Mouse (Mus musculus) thymus, adult 2 months (tissue): ENCODE data around the gene Cdk16. TPM values are rescaled to one million over a fixed set of nuclear protein-coding genes. Genes with fewer than 3 reads are reported as not detected.

Experiments
- DNase-seq: peaks from one replicate; pipeline ENCODE4 v3.0.0; 2021
- H3K27ac ChIP-seq: fragments of 200-500 bp; 2 replicates; pipeline ENCODE4 v1.5.1; 2012; ENCODE audit warnings: low read length, control low read depth; ENCODE audit not compliant: control insufficient read depth, insufficient read depth
- H3K27me3 ChIP-seq: fragments of 200-500 bp; 2 replicates; pipeline ENCODE4 v1.6.1; 2012; ENCODE audit warnings: mild to moderate bottlenecking, low read length, moderate library complexity, mixed read lengths; ENCODE audit not compliant: control insufficient read depth, insufficient read depth
- H3K36me3 ChIP-seq: fragments of 200-500 bp; 2 replicates; pipeline ENCODE4 v1.6.1; 2012; ENCODE audit warnings: mild to moderate bottlenecking, low read length, moderate library complexity; ENCODE audit not compliant: control insufficient read depth, insufficient read depth
- H3K4me1 ChIP-seq: fragments of 200-500 bp; replicated peaks from 2 replicates; pipeline ENCODE4 v1.6.1; 2012; ENCODE audit warnings: low read length; ENCODE audit not compliant: control insufficient read depth, insufficient read depth
- H3K4me3 ChIP-seq: fragments of 200-500 bp; 2 replicates; pipeline ENCODE4 v1.5.1; 2012; ENCODE audit warnings: mild to moderate bottlenecking, low read length, control low read depth, moderate library complexity; ENCODE audit not compliant: control insufficient read depth, insufficient read depth
- CTCF ChIP-seq: fragments of 200-500 bp; IDR thresholded peaks from 2 replicates; pipeline ENCODE4 v1.5.1; 2012; ENCODE audit warnings: mild to moderate bottlenecking, control low read depth, low read length, moderate library complexity, borderline replicate concordance; ENCODE audit not compliant: control insufficient read depth, poor library complexity, insufficient read depth; ENCODE audit errors: extremely low read depth
- POLR2A ChIP-seq: fragments of 200-500 bp; IDR thresholded peaks from 2 replicates; pipeline ENCODE4 v1.6.1; 2012; ENCODE audit warnings: mild to moderate bottlenecking, low read length, control low read depth, moderate library complexity; ENCODE audit not compliant: control insufficient read depth, poor library complexity, insufficient read depth; ENCODE audit errors: extremely low read depth
- WGBS: fragments of 180-500 bp; shearing (Covaris S2); methylation state at CpG from one replicate; pipeline ENCODE4 v1.1.7; 2018; 5-methylcytosine and 5-hydroxymethylcytosine counted together
- polyA plus RNA-seq: library from polyadenylated mRNA; depleted of rRNA; stranded (reverse); fragments of >200 nt; gene quantifications from 2 replicates; pipeline ENCODE4 v1.2.3, GENCODE M21; 2012; rRNA removed

Cdk16 gene
- polyA plus RNA-seq, result 200 and 211 TPM in 2 replicates

DNA sequence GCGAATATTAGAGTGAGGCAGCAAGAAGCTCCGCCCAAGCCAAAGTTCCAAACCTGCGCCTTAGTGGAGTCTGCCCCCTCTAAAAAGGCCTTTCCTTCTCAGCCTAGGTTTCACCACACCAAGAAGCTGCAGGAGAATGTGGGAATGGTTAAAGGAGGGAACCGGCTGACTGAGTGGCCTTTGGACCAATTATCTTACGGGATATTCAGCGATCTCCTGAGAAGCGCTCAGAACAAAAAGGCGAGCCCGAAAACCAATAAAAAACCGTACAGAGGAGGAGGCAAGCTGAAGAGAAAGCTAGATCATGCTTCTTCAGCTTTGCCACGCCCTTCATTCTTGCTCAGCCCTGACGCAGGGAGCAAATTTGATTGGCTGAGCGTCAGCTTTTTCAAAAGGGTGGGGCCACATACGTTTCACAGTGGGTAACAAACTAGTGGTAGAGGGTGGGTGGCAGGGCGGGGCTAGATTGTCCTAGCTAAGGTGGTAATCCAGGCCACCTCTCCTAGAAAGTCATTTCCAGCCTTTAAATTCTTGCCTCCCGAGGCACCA, at the start of gene Cdk16:
Gene Cdk16, plus strand, starts transcription at position 436 of the 549 bp plus-strand sequence.
- WGBS, result 0% methylated on average over 16 of the region's 16 CpGs
- Histone ChIP-seq H3K36me3 (no peaks in the 10 kb centered on the region), H3K4me1 (peaks cover 2% of the 10 kb centered on the region; the same call in 1 of the 2 replicates), H3K4me3 (peak within 1 kb of the TSS; percentile 61), H3K27me3 (no peaks in the 10 kb centered on the region), H3K27ac (peak within 1 kb of the TSS; percentile 78)
- DNase-seq, result peak; percentile 84
- TF ChIP-seq CTCF, result no peak
- no peak for TF ChIP-seq POLR2A

DNA sequence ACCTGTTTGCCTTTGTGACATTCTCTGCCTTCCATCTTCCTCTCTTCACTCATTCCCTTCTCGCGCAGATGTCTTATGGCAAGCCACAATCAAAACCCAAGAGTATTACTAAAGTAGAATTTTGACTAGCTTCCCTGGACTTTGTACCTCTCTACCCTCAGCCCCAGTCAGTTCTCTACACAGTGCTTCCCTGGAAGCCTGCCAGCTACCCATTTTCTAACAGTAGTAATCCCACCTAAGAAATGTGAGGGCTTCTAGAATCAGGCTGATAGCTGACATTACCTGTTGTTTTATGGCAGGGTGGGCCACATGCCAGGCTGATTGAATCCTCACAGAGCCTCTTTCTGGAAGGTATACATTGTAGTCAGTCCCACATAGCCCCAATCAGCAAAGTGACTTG, 49.6 kb upstream of the Cdk16 start:
- 95% methylated on average over 2 of the region's 2 CpGs for WGBS
- H3K4me1 ChIP-seq, result no peaks in the 10 kb centered on the region
- no peak for TF ChIP-seq POLR2A
- TF ChIP-seq CTCF, result no peak
- no peak overlapping the region for H3K27ac ChIP-seq
- H3K27me3 ChIP-seq, result no peaks in the 10 kb centered on the region
- no peak overlapping the region for H3K4me3 ChIP-seq
- no peak for DNase-seq
- H3K36me3 ChIP-seq, result peaks cover 56% of the 10 kb centered on the region

DNA sequence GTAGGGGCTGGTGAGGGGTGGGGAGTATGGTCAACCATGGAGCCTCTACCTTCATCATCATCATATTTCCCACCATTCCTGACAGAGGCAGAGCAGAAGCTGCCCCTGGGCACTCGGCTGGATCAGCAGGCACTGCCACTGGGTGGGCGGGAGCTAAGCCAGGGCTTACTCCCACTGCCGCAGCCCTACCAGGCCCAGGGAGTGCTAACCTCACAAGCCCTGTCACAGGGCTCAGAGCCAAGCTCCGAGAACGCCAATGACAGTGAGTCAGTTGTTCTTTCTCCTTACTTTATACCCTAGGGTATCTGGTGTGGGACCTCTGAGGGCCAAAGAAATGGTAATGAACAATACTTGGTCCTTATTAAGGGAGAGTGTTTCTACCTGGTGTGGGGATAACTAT, 43.0 kb upstream of the Cdk16 start:
- TF ChIP-seq POLR2A (no peak), CTCF (no peak)
- 100% methylated on average over 5 of the region's 5 CpGs for WGBS
- DNase-seq, result no peak

DNA sequence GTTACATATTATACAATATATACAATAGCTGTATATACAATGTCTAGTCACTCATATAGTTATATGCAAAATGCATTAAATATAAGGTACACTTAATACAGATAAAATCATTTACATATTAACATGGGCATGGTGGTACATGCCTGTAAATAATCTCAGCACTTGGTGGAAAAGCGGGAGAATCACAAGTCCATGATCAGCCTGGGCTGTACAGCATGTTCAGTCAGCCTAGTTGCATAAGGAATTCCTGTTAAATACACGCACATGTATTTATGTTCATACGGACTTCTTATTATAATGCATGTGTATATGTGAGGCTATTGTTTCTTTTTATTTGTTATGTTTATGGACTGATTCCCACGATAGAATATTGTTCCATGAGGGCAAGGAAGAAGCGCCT, 30.2 kb upstream of the Cdk16 start:
- Histone ChIP-seq H3K4me1 (0 out of 2 replicates have a peak, but pooled peaks cover 2% of the 10 kb centered on the region), H3K27ac (no peak overlapping the region), H3K36me3 (no peaks in the 10 kb centered on the region), H3K27me3 (no peaks in the 10 kb centered on the region), H3K4me3 (no peak overlapping the region)
- 11% methylated on average over 5 of the region's 5 CpGs for WGBS
- no peak for DNase-seq
- TF ChIP-seq POLR2A, result no peak
- no peak for TF ChIP-seq CTCF

More for the DNA sequence above, 43.0 kb upstream of the Cdk16 start:
- peaks cover 38% of the 10 kb centered on the region for H3K36me3 ChIP-seq
- no peaks in the 10 kb centered on the region for H3K4me1 ChIP-seq
- no peaks in the 10 kb centered on the region for H3K27me3 ChIP-seq
- H3K27ac ChIP-seq, result no peak overlapping the region
- no peak overlapping the region for H3K4me3 ChIP-seq

DNA sequence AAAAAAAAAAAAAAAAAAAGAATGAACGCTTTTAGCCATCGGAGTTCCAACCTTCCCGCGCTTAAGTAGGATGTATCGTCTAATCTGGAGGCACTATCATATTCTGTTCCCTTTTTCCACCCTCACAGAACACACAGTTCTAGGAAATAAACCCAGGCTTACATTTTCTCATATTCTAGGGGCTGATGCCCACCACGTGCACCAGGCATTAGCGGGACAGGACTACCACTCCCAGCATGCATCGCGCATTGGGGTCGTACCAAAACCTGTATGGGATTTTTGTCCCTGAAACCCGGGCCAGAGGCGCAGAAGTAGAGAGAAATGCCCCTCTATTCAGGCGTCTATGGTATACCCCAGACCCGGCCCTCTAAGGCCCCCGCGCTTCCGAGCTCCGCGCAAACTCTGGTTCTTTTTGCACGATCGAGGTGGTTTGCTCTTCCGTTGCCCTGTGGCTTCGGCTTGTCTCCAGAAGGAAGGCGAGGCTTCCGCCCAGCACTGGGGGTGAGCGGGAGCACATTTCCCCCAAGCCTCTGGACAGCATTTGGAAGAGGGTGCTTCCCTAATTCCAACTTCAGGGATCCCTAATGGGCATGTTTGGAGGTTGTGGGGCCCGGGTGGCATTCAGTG, 29.6 kb upstream of the Cdk16 start, which contains the start of gene Uba1:
Gene Uba1, plus strand, starts transcription at position 301 of the 627 bp plus-strand sequence.
- Histone ChIP-seq H3K27me3 (no peaks in the 10 kb centered on the region), H3K4me3 (peak within 1 kb of the TSS; percentile 80), H3K36me3 (no peaks in the 10 kb centered on the region), H3K4me1 (0 out of 2 replicates have a peak, but pooled peaks cover 2% of the 10 kb centered on the region), H3K27ac (peak within 1 kb of the TSS; percentile 93)
- peak; percentile 88 for DNase-seq
- WGBS, result under 1% methylated on average over 27 of the region's 27 CpGs
- peak; percentile 53; the same call in 1 of the 2 replicates for TF ChIP-seq POLR2A
- 0 out of 2 replicates have a peak, but pooled peaks have one; percentile 9 for TF ChIP-seq CTCF

DNA sequence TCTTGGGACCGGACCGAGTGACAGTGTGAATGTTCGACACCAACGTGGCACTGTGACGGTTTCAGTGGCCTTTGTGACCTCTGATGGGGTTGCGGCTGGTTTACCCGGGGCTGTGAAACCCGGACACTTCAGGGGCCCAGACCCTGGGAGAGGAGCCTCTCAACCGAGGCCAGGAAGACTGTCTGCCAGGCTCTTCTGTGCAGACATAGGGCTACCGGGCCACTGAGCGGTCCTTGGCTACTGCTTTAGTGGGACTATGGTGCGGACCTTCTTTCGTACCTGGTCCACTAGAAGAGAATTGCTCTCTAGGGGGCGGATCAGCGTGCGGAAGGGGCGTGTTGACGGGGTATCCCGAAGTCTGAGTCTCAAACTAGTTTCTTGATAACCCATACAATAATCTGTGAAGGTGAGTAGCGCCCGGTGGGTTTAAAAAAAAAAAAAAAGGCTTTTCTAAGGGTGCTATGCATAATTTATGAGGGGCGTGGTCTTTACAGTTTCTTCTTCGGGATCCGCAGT, 28.8 kb upstream of the Cdk16 start:
- Histone ChIP-seq H3K27ac (peak overlapping the region; percentile 93), H3K27me3 (no peaks in the 10 kb centered on the region), H3K4me3 (peak overlapping the region; percentile 80), H3K36me3 (no peaks in the 10 kb centered on the region), H3K4me1 (0 out of 2 replicates have a peak, but pooled peaks cover 2% of the 10 kb centered on the region)
- WGBS, result under 1% methylated on average over 24 of the region's 24 CpGs
- DNase-seq, result peak; percentile 31
- TF ChIP-seq POLR2A, result no peak
